Mouse (Mus musculus) heart, embryonic 11.5 days (tissue): ENCODE results near the gene A730061H03Rik. TPM values are rescaled to one million over a fixed set of nuclear protein-coding genes. Genes with fewer than 3 reads are reported as not detected.
A peak's percentile ranks its signal among the peaks of the same experiment; 100 is the strongest.

ENCODE experiments used
- ATAC-seq: fragments of 200-750 bp; cut with Nextera tagmentation; replicated peaks from 2 replicates; pipeline ENCODE4 v1.8.0; 2017; ENCODE audit warnings: moderate library complexity; ENCODE audit not compliant: insufficient number of reproducible peaks, low FRiP score, low TSS enrichment
- H3K27ac ChIP-seq: fragments of 300-500 bp; sonication (generic); 2 replicates; pipeline ENCODE4 v1.5.1; 2014; ENCODE audit warnings: mild to moderate bottlenecking, low read depth, low read length
- H3K27me3 ChIP-seq: fragments of 300-500 bp; sonication (generic); 2 replicates; pipeline ENCODE4 v1.6.1; 2014; ENCODE audit warnings: mild to moderate bottlenecking, low read length, mixed read lengths; ENCODE audit not compliant: control insufficient read depth, insufficient read depth
- H3K36me3 ChIP-seq: fragments of 300-500 bp; sonication (generic); 2 replicates; pipeline ENCODE4 v1.6.1; 2014; ENCODE audit warnings: mild to moderate bottlenecking, low read length, moderate library complexity, mixed read lengths; ENCODE audit not compliant: control insufficient read depth, insufficient read depth
- H3K4me1 ChIP-seq: fragments of 300-500 bp; sonication (generic); 2 replicates; pipeline ENCODE4 v1.6.1; 2014; ENCODE audit warnings: low read length; ENCODE audit not compliant: control insufficient read depth, insufficient read depth
- H3K4me2 ChIP-seq: fragments of 300-500 bp; sonication (generic); 2 replicates; pipeline ENCODE4 v1.6.1; 2014; ENCODE audit warnings: mild to moderate bottlenecking, moderate library complexity
- H3K4me3 ChIP-seq: fragments of 300-500 bp; sonication (generic); 2 replicates; pipeline ENCODE4 v1.5.1; 2014; ENCODE audit warnings: low read depth, low read length
- H3K9ac ChIP-seq: fragments of 300-500 bp; sonication (generic); 2 replicates; pipeline ENCODE4 v1.6.1; 2014; ENCODE audit warnings: mild to moderate bottlenecking, low read depth, low read length, moderate library complexity
- H3K9me3 ChIP-seq: fragments of 300-500 bp; sonication (generic); replicated peaks from 2 replicates; pipeline ENCODE4 v1.6.1; 2016; ENCODE audit warnings: low read length; ENCODE audit not compliant: control insufficient read depth
- WGBS: fragments of 180-500 bp; shearing (Covaris S2); extraction: QIAGEN DNeasy Blood & Tissue Kit; methylation state at CpG from one replicate; pipeline ENCODE4 v1.1.7; 2014; ENCODE audit not compliant: insufficient replicate concordance; 5-methylcytosine and 5-hydroxymethylcytosine counted together
- polyA plus RNA-seq: library from polyadenylated mRNA; unstranded; fragments of >200 nt; fragmentation: Nextera tagmentation; extraction: Ambion mirVana; gene quantifications from 2 replicates; pipeline ENCODE4 v1.2.1, GENCODE M21; 2014

The A730061H03Rik gene
- polyA plus RNA-seq, 1 experiment from 2014 or later: 1.3 TPM

- no peak overlapping the region for H3K4me3 ChIP-seq
- no peak overlapping the region for H3K9ac ChIP-seq
- H3K9me3 ChIP-seq: no peaks in the 10 kb centered on the region
- H3K4me1 ChIP-seq: peaks cover 6% of the 10 kb centered on the region
- H3K27me3 ChIP-seq: peaks cover 52% of the 10 kb centered on the region
- no peak overlapping the region for H3K27ac ChIP-seq
- H3K36me3 ChIP-seq: no peaks in the 10 kb centered on the region
- 46% methylated on average over 4 of the region's 4 CpGs for WGBS
- ATAC-seq: no peak
- H3K4me2 ChIP-seq: no peak overlapping the region
These were observed 36.1 kb downstream of the A730061H03Rik start for GRCm38 (mm10) chr14:55524062-55524461.

GRCm38 (mm10) chr14:55520451-55521361 is 39.5 kb downstream of the A730061H03Rik start:
- no peak for ATAC-seq
- Histone ChIP-seq H3K4me1 (peaks cover 6% of the 10 kb centered on the region), H3K4me2 (peak overlapping the region; percentile 95), H3K36me3 (no peaks in the 10 kb centered on the region), H3K4me3 (peak overlapping the region; percentile 54), H3K9me3 (no peaks in the 10 kb centered on the region), H3K27me3 (peaks cover 73% of the 10 kb centered on the region), H3K27ac (no peak overlapping the region), H3K9ac (peak overlapping the region; percentile 39; the same call in 1 of the 2 replicates)
- WGBS: under 1% methylated on average over 61 of the region's 61 CpGs

GRCm38 (mm10) chr14:55519604-55520003 is 40.6 kb downstream of the A730061H03Rik start:
- Histone ChIP-seq H3K4me3 (no peak overlapping the region), H3K27me3 (peaks cover 75% of the 10 kb centered on the region), H3K27ac (no peak overlapping the region), H3K4me2 (no peak overlapping the region), H3K36me3 (no peaks in the 10 kb centered on the region), H3K9ac (no peak overlapping the region), H3K9me3 (no peaks in the 10 kb centered on the region), H3K4me1 (peaks cover 2% of the 10 kb centered on the region)
- 51% methylated on average over 4 of the region's 4 CpGs for WGBS
- no peak for ATAC-seq

- Histone ChIP-seq H3K27ac (no peak overlapping the region), H3K4me3 (no peak overlapping the region), H3K36me3 (no peaks in the 10 kb centered on the region), H3K27me3 (peaks cover 78% of the 10 kb centered on the region), H3K4me1 (no peaks in the 10 kb centered on the region; the same call in none of the 2 replicates), H3K4me2 (no peak overlapping the region), H3K9me3 (no peaks in the 10 kb centered on the region), H3K9ac (no peak overlapping the region)
- no peak for ATAC-seq
- WGBS: 59% methylated on average over 2 of the region's 2 CpGs
These were observed 41.3 kb downstream of the A730061H03Rik start for GRCm38 (mm10) chr14:55518897-55519296.

GRCm38 (mm10) chr14:55515846-55516245 is 44.4 kb downstream of the A730061H03Rik start:
- no peak for ATAC-seq
- Histone ChIP-seq H3K4me3 (no peak overlapping the region), H3K4me1 (peaks cover 3% of the 10 kb centered on the region), H3K4me2 (no peak overlapping the region), H3K27ac (no peak overlapping the region), H3K36me3 (no peaks in the 10 kb centered on the region), H3K27me3 (peaks cover 63% of the 10 kb centered on the region), H3K9me3 (no peaks in the 10 kb centered on the region), H3K9ac (no peak overlapping the region)
- 83% methylated on average over 4 of the region's 4 CpGs for WGBS

GRCm38 (mm10) chr14:55513927-55514326 is 46.3 kb downstream of the A730061H03Rik start:
- no peaks in the 10 kb centered on the region for H3K9me3 ChIP-seq
- H3K9ac ChIP-seq: no peak overlapping the region
- no peak overlapping the region for H3K4me2 ChIP-seq
- no peak overlapping the region for H3K4me3 ChIP-seq
- H3K36me3 ChIP-seq: no peaks in the 10 kb centered on the region
- peaks cover 45% of the 10 kb centered on the region for H3K27me3 ChIP-seq
- ATAC-seq: no peak
- WGBS: 38% methylated on average over 10 of the region's 10 CpGs
- H3K27ac ChIP-seq: no peak overlapping the region
- H3K4me1 ChIP-seq: peaks cover 10% of the 10 kb centered on the region

GRCm38 (mm10) chr14:55511037-55511436 is 49.2 kb downstream of the A730061H03Rik start:
- Histone ChIP-seq H3K4me3 (no peak overlapping the region), H3K9ac (no peak overlapping the region), H3K27ac (no peak overlapping the region), H3K9me3 (no peaks in the 10 kb centered on the region), H3K4me2 (no peak overlapping the region; the same call in 1 of the 2 replicates), H3K27me3 (peaks cover 21% of the 10 kb centered on the region), H3K36me3 (no peaks in the 10 kb centered on the region), H3K4me1 (peaks cover 10% of the 10 kb centered on the region)
- ATAC-seq: no peak
- WGBS: 46% methylated on average over 7 of the region's 7 CpGs

GRCm38 (mm10) chr14:55510125-55510731 is 50.0 kb downstream of the A730061H03Rik start, which contains the start of gene Cpne6:
Cpne6 (plus strand) TSS chr14:55510445.
- H3K9ac ChIP-seq: no peak within 1 kb of the TSS
- no peaks in the 10 kb centered on the region for H3K9me3 ChIP-seq
- peaks cover 10% of the 10 kb centered on the region for H3K4me1 ChIP-seq
- no peak within 1 kb of the TSS for H3K4me3 ChIP-seq
- ATAC-seq: no peak; the same call in 1 of the 2 replicates
- H3K27ac ChIP-seq: no peak within 1 kb of the TSS
- 58% methylated on average over 22 of the region's 22 CpGs for WGBS
- no peaks in the 10 kb centered on the region for H3K36me3 ChIP-seq
- H3K4me2 ChIP-seq: peak within 1 kb of the TSS; percentile 19
- H3K27me3 ChIP-seq: peaks cover 16% of the 10 kb centered on the region
